Mouse (Mus musculus) ovary, postnatal 36 days (tissue): ENCODE data around the gene Emc8.

ENCODE experiments used
- DNase-seq: peaks from one replicate; pipeline ENCODE4 v3.0.0; 2022; ENCODE audit warnings: low spot score, mixed read lengths

The Emc8 gene

DNA sequence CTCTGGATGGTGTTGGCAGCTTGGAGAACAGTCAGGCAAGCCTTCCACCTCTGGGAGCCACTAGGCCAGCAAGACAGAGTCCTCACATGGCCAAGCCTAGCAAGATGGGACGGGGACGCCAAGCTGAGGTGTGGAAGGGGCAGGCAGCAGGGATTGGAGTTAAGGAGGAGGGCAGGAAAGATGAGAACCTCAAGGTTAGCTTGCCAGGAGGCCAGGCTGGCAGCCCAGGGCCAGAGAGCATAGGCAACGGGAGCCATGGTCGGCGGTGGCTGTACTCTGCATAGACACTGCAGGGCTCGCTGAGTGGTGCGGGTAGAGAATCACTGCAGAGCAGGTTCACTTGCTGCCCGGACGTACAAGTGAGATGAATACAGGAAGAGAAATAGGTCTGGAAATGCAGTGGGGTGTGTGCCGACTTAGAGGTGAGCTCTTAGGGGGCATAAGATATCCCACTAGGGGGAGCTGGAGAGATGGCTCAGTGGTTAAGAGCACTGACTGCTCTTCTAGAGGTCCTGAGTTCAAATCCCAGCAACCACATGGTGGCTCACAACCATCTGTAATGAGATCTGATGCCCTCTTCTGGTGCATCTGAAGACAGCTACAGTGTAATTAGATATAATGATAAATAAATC is 26.2 kb downstream of the Emc8 start:
- DNase-seq: no peak

DNA sequence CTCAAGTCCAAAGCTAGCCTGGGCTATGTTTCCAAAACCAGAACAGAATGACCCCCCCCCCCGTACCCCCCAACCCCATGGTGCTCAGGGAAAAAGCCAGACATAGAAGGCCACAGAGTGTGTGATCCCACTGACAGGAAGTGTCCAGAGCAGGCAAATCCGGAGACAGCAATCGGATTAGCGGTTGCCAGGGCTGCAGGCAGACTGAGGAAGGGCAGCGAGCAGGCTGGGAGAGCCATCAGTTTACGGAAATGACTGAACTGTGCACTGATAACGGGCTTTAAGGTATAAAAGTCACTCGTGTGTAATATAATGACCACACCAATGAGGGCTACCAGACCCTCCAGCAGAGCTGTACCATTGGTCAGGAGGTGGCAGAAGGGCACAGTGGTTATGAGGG is 27.1 kb downstream of the Emc8 start:
- DNase-seq: no peak

DNA sequence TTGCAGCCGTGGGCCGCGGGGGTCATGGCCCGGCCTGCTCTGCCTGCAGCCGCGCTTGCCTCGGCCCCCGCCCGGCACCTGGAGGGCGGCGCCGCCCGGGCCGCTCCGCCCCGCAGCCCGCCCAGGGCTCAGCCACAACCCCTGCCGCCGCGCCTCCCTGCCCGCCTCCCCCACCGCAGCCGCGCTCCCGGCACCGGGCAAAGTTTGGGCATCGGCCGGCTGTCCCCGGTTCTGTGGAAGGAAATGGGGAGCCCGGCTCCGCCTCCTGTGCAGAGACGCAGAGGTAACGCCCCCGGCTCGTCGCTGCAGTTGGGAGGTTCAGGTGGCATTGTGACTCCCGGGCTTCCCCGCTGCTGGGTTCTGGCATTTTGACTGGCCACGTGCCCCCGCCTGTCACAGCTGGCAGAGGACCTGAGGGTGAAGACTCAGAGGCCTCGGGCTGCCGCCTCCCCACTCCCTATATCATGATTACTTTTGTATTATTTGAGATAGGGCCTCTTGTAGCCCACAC is 34.0 kb downstream of the Emc8 start:
- DNase-seq: peak; percentile 71

DNA sequence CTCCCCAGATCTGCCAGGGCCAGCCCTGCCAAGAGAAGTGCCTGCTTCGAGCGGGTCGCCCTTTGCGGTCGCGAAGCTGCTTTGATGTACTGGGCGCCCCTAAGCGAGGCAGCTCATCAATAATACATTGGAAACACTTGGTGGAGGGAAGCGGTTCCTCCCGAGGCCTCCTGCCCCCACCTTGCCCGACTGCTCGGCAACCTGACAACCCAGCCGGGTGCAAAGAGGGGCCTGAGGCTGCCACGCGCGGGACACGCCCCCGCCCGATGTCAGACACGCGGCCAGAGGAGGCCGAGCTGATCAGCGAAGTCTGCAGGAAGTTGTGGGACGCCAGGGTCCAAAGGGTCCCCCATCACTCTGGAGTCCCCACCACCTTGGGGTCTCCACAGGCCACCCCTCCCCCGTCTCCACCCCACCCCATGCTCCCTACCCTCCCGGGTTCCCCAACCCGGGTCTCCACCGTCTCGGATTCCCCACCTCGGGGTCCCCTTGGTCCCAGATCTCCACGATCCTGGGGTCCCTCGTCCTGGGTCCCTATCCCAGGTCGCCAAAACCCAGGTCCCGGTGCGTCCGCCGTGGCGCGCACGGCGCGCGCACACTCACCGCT is 34.6 kb downstream of the Emc8 start:
- no peak for DNase-seq

DNA sequence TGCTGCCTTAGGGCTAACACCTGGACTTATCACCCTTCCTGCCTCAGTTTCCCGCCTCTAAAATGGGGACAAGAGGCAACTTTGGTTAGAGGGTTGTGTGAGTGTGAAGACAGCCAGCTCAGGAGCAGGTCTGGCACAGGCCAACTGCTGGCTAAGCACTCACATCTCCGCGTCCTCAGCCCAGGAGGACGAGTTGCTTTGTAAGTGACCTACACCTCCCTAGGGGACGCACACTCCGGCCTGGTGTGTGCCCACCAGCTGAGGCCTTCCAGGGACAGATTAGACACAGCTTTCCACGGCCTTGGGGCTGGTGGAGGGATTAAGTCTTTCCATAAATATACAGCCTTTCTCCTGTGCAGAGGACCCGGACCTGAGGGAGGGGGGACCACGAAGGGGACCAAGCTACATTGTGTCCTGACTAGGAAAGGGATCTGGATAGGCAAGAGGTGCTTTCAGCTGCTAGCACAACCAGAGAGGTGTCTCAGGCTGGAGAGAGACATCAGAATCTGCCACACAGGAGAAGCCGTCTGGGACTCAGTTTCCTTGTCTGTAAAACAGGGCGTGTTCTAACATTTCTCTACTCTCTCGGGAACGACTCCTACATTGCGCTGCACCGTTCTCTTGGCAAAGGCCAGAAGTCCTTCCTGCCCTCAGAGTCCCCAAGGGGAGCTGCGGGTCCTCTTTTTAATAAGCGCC is 35.3 kb downstream of the Emc8 start:
- no peak for DNase-seq

DNA sequence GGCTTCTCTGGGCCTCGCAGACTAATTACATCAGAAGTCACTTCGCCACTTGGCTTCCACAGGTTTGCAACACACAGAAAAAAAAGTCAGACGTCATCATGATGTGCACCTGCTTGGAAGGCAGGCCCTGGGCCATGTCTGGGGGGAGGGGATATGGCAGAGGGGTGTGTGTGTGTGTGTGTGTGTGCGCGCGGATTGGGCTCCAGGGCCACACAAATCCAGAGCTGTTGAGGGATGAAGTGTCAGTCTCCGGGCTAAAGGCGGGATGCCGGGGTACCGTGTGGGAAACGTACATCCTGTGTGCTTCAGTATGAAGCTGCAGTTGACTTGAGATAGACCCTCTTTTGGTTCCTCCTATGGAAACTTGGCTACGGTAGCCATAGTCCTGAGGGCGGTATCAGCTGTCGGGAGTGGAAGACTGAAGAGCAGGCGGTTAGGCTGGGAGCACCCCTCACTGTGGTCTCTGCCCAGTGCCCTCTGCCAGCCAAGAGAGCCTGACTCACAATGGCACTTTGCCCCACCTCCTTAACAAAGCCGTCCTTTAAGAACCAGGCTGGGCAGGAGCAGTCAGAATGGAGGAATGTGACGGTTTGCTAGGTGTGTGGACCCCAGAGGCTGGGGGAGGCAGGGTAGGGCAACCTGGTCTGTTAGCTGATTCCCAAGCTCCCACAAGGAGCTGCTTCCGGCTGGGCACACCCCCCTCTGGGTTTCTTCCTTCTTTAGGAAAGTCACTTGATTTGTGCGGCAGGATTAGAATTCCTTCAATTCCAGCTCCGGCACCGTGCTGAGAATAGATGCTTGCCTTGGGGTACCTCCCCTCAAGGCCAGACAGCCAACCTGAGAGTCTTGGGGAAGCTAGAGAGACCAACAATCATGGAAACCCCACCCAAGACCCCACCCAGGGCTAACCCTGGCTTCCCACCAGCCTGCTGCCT is 36.7 kb downstream of the Emc8 start:
- DNase-seq: no peak

DNA sequence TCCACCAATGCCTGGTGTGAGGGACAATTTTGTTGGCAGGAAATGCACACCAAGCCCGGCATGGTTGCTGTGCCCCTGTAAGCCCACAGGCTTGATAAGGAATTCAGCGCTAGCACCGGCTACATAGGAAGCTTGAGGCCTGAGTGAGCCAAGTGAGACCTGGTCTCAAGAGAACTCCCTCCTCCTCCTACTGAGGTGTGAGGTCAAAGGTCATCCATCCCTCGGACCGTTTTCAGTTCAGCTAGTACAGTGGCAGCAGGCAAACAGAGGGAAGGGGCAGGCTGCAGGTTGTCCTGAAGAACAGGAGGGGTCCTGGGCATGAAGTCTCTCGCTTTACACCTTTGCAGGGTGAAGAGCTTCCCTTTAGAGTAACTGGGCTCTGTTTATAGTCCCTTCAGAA is 37.5 kb downstream of the Emc8 start:
- no peak for DNase-seq

DNA sequence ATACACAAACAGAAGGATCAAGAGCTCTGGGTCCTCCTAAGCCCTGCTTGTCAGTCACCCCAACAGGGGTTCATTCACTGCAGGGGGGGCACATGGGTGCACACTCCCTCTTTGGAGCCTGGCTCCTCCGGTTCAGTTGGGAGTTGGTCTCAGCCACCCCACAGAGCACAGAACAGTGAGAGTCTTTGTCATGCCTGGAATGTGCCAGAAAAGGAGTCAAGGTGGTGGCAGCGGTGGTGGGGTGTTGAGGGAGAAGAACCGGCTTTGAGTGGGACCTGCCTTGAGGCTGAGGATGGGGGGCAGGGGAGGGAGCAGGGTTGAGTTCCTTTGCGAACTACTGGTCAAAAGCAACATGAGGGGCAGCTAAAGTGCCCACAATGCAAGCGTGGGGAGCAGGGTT is 38.3 kb downstream of the Emc8 start:
- no peak for DNase-seq

DNA sequence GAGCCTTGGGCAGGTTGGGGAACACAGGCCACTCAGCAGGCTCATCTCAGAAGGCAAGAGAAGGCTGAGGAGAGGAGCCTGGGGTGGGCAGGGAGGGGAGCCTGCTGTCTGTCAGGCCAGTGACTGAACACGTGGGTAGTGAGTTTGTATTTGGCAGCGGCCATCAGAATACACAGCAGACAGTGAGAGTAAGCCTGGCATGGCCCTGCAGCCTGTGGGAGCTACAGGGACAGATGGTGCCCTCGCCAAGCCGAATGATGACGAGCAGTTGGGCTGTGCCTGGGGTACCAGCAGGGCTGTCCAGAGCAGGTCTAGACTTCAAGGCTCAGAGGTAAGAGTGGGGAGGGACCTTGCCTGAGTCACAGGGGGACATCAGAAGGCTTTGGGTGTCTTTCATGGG is 41.1 kb downstream of the Emc8 start:
- no peak for DNase-seq

DNA sequence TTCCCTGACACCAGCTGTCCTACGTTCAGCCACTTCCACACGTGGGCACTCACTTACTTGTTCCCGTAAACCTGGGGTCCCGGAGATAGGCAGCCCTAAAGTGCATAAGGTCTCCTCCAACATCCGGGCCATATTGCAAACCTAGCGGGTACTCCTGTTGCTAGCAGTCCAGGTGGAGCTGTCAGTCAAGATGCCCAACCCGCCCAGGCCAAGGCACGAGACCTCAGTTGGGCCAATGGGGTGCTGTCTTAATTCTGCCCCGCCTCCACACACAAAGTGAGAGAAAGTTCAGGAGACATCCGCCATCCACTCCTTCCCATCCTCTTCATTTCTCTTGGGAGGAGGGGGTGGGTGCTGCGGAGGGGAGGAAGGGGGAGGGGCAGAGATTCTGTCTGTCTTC is 41.9 kb downstream of the Emc8 start:
- no peak for DNase-seq

DNA sequence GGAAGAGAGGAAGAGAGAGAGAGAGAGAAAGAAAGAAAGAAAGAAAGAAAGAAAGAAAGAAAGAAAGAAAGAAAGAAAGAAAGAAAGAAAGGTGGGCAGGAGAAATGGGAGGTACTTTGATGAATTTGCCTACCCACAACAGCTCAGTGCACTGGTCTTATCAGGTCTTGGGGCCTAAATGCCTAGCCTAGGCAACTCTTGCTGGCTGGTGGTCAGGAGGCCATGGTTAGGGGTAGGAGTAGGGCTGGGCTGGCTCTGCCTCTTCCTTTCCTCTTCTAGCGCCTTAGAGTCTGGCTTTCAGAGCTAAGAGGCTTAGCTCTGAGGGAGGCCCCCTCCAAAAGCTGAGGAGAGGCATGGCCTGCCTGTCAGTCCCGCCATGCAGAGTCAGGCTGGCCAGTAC is 44.8 kb downstream of the Emc8 start:
- DNase-seq: no peak

DNA sequence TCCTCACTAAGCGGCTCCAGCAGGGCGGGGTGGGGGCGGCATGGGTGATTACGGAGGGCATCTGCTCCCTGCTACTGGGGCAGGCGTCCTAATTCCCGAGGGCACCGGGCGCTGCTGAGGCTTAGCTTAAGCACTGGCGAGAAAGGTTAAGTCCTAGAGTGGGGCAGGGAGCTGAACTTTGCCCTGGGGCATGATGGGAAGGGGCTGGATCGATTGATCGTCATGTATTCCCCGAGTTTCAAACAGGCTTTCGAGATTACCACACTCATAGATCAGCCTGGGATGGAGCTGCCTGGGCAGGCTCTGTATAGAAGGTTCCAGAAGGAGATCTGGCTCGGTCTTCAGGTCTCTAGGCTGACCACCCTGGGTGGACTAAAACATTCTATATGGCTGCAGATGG is 46.2 kb downstream of the Emc8 start:
- no peak for DNase-seq

DNA sequence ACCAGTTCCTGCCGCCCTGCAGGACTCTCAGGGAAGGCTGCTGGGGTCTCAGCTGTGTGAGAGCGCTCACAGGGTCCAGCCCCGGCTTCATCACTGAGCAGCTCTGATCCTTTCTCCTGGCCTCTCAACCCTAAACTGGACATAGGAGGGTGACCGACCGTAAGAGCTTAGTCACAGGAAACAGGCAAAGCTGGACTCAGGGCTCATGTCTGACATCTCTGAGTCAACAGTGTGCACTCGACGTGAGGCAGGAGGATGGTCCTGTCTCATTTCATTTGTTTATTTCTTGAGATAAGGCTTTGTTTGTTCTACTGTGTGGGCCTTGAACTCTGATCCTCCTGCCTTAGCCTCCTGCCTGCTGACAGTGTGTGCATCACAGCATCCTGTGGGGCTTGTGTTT is 47.9 kb downstream of the Emc8 start:
- no peak for DNase-seq

DNA sequence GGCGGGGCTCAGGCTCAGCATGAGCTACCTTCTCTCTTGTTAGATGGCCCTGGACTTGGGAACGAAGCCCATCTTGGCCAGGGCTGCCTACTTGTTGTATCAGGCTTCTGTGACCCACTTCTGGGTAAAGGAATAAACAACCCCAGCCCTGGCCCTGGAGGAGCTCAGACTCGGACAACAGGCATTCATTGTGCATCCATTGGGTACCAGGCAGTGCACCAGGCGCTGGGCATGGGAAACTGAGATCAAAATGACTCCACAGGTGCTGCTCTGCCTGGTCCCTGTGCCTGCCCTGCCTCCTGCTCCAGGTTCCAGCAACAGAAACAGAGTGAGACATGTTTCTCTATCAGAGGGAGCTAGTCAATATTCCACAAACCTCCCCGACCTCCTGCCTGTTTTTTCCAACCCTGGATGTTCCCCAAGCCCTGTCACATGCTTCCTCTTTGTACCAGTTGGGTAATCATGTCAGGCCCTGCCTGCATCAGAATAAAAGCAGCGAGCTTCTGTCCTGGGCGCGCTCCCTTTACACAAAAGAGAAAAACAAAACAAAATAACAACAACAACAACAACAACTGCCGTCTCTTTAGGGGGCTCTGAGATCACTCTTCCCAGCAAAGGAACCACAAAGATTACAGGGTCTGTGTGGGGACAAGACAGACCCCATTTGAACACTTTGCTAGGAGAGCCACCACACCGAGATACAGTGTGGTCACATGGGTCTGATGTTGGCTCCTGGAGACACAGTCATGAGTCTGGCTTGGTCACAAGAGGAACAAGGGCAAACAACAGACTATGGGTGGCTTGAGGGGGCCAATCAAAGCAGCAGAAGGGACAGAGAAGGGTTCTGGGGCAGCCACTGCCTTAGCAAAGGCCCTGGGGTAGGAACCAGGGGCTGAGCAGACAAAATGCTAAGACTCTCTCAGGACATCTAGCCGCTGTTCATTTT is 48.9 kb downstream of the Emc8 start:
- no peak for DNase-seq

DNA sequence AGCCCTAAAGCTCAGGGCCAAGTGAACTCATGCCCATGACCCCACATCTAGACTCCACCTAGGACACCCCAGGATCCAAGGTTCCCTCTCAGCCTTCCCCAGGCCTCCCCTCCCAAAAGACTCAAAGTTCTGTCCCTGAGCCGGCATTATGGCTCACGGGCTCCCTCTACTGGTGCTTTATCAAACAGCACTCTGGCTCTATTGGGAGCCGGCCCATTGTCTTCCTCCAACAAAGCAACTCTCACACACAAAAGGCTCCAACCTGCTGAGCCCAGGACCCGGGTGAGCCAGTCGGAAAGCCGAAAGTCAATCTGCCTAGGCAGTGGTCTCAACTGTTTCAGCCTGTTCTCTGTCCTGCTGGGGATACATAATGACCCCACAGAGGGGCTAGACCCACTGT is 50.3 kb downstream of the Emc8 start:
- DNase-seq: peak; percentile 64

DNA sequence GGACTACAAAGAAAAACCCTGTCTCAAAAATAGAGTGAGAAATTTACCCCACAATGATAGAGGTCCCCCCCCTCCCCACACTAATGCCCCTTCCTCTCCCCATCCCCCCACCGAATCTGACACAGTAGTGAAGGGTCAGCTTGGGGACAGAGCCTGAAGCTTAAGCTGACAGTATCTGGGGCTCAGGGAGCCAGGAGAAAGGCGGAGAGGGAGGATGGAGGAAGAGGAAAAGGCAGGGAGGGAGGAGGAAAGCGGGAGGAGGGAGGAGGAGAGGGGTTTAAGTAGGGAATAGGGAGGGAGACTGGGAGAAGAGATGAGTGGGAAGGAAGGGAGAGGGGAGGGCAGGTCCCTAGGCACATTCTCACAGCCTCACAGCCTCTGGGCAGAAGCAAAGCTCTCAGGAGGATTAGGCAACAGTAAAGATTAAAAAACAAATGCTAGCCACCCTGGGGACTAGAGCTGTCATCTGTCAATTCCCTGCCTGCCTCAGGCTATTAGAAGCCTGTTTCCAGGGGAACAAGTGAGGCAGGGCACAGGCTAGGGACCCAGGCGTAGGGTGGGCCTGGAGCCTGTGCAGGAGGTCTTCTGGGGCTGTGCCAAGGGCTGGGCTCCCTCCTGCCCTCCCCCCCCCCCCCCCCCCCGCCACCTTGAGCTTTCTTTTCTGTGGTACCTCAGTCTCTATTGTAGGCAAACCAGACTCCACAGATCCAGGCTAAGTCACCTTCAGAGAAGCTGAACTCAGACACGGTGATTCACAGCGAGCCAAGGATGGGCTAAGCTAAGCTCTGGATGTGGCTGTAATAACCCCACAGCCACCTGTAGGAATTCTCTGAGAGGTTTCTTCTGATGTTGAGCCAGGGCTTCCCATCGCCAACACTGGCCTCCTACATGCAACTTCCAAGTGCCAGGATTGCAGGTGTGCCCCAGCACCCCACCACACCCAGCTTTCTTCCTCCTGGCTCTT is 51.4 kb downstream of the Emc8 start:
- no peak for DNase-seq

DNA sequence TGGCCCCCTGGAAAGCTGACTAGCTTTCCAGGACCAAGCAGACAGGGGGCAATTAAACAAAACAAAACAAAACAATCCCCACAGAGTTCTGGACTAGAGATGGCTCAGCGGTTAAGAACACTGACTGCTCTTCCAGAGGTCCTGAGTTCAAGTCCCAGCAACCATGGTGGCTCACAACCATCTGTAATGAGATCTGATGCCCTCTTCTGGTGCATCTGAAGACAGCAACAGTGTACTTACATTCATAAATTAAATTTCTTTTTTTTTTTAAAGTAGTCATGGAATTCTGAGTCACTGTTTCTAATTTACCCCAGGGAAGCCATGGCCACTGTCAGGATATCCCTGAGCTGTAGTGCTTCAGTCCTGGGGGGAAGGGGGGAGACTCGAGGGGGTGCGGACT is 53.9 kb downstream of the Emc8 start:
- no peak for DNase-seq

DNA sequence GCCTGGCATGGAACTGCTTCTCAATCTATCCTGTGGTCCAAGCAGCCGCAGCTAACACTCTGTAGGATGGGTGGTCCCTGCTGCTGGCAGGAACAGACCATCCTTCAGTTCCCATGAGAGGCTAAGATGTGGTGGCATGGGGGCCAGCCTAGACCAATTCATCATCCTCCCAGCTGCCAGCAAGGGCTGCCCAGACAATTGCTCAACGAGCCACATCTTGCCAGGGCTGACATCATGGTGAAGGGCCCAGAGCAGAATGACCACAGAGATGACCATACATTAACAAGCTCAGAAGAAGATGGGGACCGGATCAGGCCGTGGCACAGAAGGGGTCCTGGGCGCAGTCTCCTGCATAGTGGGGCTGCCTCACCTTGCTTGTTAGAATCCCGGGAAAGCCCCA is 57.5 kb downstream of the Emc8 start:
- DNase-seq: no peak

DNA sequence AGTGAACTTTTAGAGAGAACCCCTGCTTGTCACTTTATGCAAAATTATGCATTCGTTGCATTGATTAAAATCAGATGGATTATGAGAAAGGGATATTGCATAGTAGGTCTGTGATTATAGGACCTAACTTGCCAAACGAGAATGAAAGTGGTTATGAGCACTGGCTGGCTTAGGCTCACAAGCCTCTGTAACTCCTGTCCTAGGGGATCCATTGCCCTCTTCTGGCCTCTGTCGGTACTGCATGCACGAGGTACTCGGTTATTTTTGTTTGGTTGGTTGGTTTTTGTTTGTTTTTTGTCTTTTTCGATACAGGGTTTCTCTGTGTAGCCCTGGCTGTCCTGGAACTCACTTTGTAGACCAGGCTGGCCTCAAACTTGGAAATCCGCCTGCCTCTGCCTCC is 60.5 kb downstream of the Emc8 start:
- peak; percentile 56 for DNase-seq

DNA sequence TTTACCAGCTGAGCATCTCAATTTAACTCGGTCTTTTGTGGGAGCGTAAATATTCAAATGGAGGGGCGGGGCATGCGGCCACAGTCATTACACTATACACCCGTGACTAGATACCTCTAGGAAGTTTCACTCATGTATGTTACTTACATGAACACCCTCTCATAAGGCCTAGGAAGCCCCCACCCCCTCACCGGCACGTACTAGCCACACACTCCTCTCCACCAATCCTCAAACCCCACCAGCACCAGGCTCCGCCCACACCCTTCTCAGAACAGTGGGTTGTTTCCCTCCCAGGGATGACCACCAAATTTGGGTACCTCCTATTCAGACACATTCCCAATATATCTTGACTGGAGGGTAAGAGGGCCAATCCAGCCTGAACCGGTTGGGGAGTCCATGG is 60.9 kb downstream of the Emc8 start:
- DNase-seq: no peak
